Mouse (Mus musculus): ENCODE results near the gene Acadl.

GRCm38 (mm10) chr1:66831824-66832600, 31.1 kb downstream of the Acadl start:
- TF ChIP-seq GATA1 (IDR thresholded peaks at IDR 0.05; ENCODE audit: borderline replicate concordance, low read length) (no peak), FLI1 (IDR thresholded peaks at IDR 0.05; ENCODE audit: low read length) (no peak)
